Mouse (Mus musculus): ENCODE measurements around the gene Itga8. TPM values are rescaled to one million over a fixed set of nuclear protein-coding genes. Genes with fewer than 3 reads are reported as not detected.

The Itga8 gene
- polyA plus RNA-seq, 1 experiment from 2014 or later, result 8.1 TPM

DNA sequence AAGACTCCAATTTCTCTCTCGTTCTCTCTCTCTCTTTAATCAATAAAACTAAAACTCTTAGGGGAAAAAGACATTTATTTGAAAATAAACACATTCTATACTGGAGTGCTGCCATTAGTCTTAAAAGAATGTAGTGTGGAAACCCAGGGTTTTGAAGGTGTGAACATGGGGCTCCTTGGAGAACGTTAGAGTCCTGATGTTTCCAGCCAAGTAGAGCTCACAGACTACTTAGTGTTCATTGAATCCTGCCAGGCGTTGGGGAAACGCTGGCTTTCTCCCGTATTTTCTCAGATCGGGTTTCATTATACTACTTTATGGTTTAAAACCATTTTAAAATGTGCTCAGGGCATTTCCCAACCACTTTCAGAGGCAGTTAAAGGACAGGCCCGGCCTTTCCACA is 103.0 kb downstream of the Itga8 start:
- Histone ChIP-seq H3K9ac (ENCODE audit: low read depth, low read length) (no peak overlapping the region), H3K36me3 (ENCODE audit: control insufficient read depth, insufficient read depth, low read length) (no peaks in the 10 kb centered on the region), H3K4me1 (replicated peaks; ENCODE audit: control insufficient read depth, insufficient read depth, low read length) (no peaks in the 10 kb centered on the region), H3K27me3 (replicated peaks; ENCODE audit: control insufficient read depth, insufficient read depth, low read length) (no peaks in the 10 kb centered on the region), H3K9me3 (ENCODE audit: control insufficient read depth, low read length) (no peaks in the 10 kb centered on the region), H3K4me2 (no peak overlapping the region), H3K27ac (ENCODE audit: low read depth, low read length) (no peak overlapping the region), H3K4me3 (ENCODE audit: low read depth, low read length) (no peak overlapping the region)
- 79% methylated on average over 7 of the region's 7 CpGs for WGBS
- DNase-seq (ENCODE audit: low spot score), result no peak
- no peak for ATAC-seq (replicated peaks; ENCODE audit: low FRiP score)

DNA sequence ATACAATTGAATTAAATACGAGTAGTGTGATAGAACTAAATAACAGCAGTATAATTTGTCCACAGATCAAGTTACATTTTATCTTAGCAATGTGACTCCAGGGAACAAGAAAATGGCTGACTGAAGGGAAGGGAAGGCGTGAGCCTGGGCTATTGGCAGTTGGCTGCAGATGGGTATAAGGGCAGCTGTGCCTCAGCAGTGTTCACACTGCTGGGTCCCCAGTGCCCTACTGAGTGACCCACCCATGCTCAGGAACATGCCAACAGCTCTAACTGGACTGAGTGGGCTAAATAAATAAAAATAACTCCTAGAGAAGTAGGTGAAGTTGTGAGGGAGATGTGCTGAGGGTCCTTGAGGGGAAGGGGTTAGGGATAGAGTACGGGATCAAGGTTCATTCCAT is 103.5 kb downstream of the Itga8 start:
- 80% methylated on average over 3 of the region's 3 CpGs for WGBS
- Histone ChIP-seq H3K36me3 (ENCODE audit: control insufficient read depth, insufficient read depth, low read length) (no peaks in the 10 kb centered on the region), H3K27ac (ENCODE audit: low read depth, low read length) (no peak overlapping the region), H3K27me3 (replicated peaks; ENCODE audit: control insufficient read depth, insufficient read depth, low read length) (no peaks in the 10 kb centered on the region), H3K4me2 (no peak overlapping the region), H3K9me3 (ENCODE audit: control insufficient read depth, low read length) (no peaks in the 10 kb centered on the region), H3K4me3 (ENCODE audit: low read depth, low read length) (no peak overlapping the region), H3K9ac (ENCODE audit: low read depth, low read length) (no peak overlapping the region), H3K4me1 (replicated peaks; ENCODE audit: control insufficient read depth, insufficient read depth, low read length) (no peaks in the 10 kb centered on the region)
- ATAC-seq (replicated peaks; ENCODE audit: low FRiP score) (no peak), DNase-seq (ENCODE audit: low spot score) (no peak)

DNA sequence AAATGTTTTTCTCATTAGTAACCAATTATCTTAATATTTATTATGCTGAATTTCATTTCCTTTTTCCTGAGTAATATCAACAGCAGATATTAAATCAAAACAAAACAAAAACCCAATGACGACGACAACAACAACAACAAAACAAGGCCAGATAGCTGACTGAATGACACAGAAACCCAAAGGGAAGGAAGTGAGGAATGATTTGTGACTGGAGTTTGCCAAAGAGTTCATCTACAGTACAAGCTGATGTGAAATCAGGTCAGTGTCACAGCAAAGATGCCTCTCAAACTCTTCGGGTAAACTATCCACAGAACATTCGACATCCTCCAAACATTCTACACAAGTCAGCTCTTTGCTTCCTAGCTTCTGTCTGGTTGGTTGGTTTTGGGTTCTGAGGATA is 104.0 kb downstream of the Itga8 start:
- Histone ChIP-seq H3K4me3 (ENCODE audit: low read depth, low read length) (no peak overlapping the region), H3K36me3 (ENCODE audit: control insufficient read depth, insufficient read depth, low read length) (no peaks in the 10 kb centered on the region), H3K4me1 (replicated peaks; ENCODE audit: control insufficient read depth, insufficient read depth, low read length) (no peaks in the 10 kb centered on the region), H3K9ac (ENCODE audit: low read depth, low read length) (no peak overlapping the region), H3K9me3 (ENCODE audit: control insufficient read depth, low read length) (no peaks in the 10 kb centered on the region), H3K27ac (ENCODE audit: low read depth, low read length) (no peak overlapping the region), H3K27me3 (replicated peaks; ENCODE audit: control insufficient read depth, insufficient read depth, low read length) (no peaks in the 10 kb centered on the region), H3K4me2 (no peak overlapping the region)
- WGBS, result 78% methylated on average over 4 of the region's 4 CpGs
- ATAC-seq (replicated peaks; ENCODE audit: low FRiP score), result no peak
- DNase-seq (ENCODE audit: low spot score), result no peak

DNA sequence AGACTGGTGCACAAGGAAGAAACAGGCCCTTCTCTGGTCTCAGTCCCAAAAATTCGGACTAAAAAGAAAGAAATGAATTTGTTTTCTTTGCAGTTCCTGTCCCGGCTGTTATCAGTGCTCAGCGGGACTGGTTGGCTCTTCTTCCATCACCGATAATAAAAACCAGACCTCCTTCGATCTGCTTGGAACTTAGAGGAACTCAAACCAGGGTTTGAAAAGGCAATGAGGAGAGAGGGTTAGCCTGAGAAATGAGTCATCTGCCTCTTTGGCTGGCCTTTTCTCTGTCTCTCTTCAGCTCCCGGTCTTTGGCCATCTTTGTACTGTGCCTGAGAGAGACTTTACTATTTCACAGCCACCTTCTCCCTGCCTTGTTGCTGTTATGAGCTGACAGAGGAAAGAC is 112.7 kb downstream of the Itga8 start:
- DNase-seq (ENCODE audit: low spot score) (no peak), ATAC-seq (replicated peaks; ENCODE audit: low FRiP score) (no peak)
- H3K4me3 ChIP-seq (ENCODE audit: low read depth, low read length), result no peak overlapping the region
- no peak overlapping the region for H3K9ac ChIP-seq (ENCODE audit: low read depth, low read length)
- H3K27me3 ChIP-seq (replicated peaks; ENCODE audit: control insufficient read depth, insufficient read depth, low read length), result no peaks in the 10 kb centered on the region
- no peaks in the 10 kb centered on the region for H3K36me3 ChIP-seq (ENCODE audit: control insufficient read depth, insufficient read depth, low read length)
- no peak overlapping the region for H3K27ac ChIP-seq (ENCODE audit: low read depth, low read length)
- H3K4me1 ChIP-seq (replicated peaks; ENCODE audit: control insufficient read depth, insufficient read depth, low read length), result no peaks in the 10 kb centered on the region
- WGBS, result 37% methylated on average over 6 of the region's 6 CpGs
- H3K4me2 ChIP-seq, result no peak overlapping the region
- no peaks in the 10 kb centered on the region for H3K9me3 ChIP-seq (ENCODE audit: control insufficient read depth, low read length)

DNA sequence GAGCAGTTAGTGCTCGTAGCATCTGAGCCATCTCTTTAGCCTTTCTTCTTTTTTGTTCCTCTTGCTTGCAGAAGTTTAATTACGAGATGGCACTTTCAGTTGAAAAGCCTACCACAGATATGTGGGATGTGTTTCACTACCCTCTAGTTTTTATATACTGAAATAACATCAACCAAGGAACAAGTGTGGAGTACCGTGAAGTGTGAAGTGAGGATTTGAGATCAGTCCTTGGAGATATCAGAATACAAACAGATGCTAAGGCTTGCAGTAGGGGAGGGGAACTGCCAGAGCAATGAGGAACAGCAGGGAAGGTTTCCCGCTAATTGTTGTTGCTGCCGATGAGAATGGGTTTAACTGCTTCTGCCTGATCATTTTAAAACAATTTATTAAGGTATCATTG is 114.1 kb downstream of the Itga8 start:
- no peaks in the 10 kb centered on the region for H3K4me1 ChIP-seq (replicated peaks; ENCODE audit: control insufficient read depth, insufficient read depth, low read length)
- DNase-seq (ENCODE audit: low spot score) (no peak), ATAC-seq (replicated peaks; ENCODE audit: low FRiP score) (no peak)
- H3K27me3 ChIP-seq (replicated peaks; ENCODE audit: control insufficient read depth, insufficient read depth, low read length), result no peaks in the 10 kb centered on the region
- WGBS, result 53% methylated on average over 5 of the region's 5 CpGs
- no peak overlapping the region for H3K27ac ChIP-seq (ENCODE audit: low read depth, low read length)
- no peaks in the 10 kb centered on the region for H3K9me3 ChIP-seq (ENCODE audit: control insufficient read depth, low read length)
- H3K9ac ChIP-seq (ENCODE audit: low read depth, low read length), result no peak overlapping the region
- no peak overlapping the region for H3K4me2 ChIP-seq
- no peak overlapping the region for H3K4me3 ChIP-seq (ENCODE audit: low read depth, low read length)
- H3K36me3 ChIP-seq (ENCODE audit: control insufficient read depth, insufficient read depth, low read length), result no peaks in the 10 kb centered on the region

GRCm38 (mm10) chr2:12182402-12182948 is 119.2 kb downstream of the Itga8 start:
- ATAC-seq (replicated peaks; ENCODE audit: low FRiP score) (no peak), DNase-seq (ENCODE audit: low spot score) (no peak)
- Histone ChIP-seq H3K4me3 (ENCODE audit: low read depth, low read length) (no peak overlapping the region), H3K9ac (ENCODE audit: low read depth, low read length) (no peak overlapping the region), H3K4me1 (replicated peaks; ENCODE audit: control insufficient read depth, insufficient read depth, low read length) (no peaks in the 10 kb centered on the region), H3K36me3 (ENCODE audit: control insufficient read depth, insufficient read depth, low read length) (no peaks in the 10 kb centered on the region), H3K27me3 (replicated peaks; ENCODE audit: control insufficient read depth, insufficient read depth, low read length) (no peaks in the 10 kb centered on the region), H3K4me2 (no peak overlapping the region), H3K9me3 (ENCODE audit: control insufficient read depth, low read length) (no peaks in the 10 kb centered on the region), H3K27ac (ENCODE audit: low read depth, low read length) (no peak overlapping the region)
- WGBS, result 65% methylated on average over 8 of the region's 8 CpGs

- ATAC-seq (replicated peaks; ENCODE audit: low FRiP score), result no peak
- no peaks in the 10 kb centered on the region for H3K9me3 ChIP-seq (ENCODE audit: control insufficient read depth, low read length)
- H3K27ac ChIP-seq (ENCODE audit: low read depth, low read length), result no peak overlapping the region
- no peaks in the 10 kb centered on the region for H3K27me3 ChIP-seq (replicated peaks; ENCODE audit: control insufficient read depth, insufficient read depth, low read length)
- WGBS, result 42% methylated on average over 2 of the region's 2 CpGs
- no peak overlapping the region for H3K4me2 ChIP-seq
- H3K4me3 ChIP-seq (ENCODE audit: low read depth, low read length), result no peak overlapping the region
- no peak overlapping the region for H3K9ac ChIP-seq (ENCODE audit: low read depth, low read length)
- H3K4me1 ChIP-seq (replicated peaks; ENCODE audit: control insufficient read depth, insufficient read depth, low read length), result no peaks in the 10 kb centered on the region
- no peaks in the 10 kb centered on the region for H3K36me3 ChIP-seq (ENCODE audit: control insufficient read depth, insufficient read depth, low read length)
- no peak for DNase-seq (ENCODE audit: low spot score)
These were observed 121.1 kb downstream of the Itga8 start for GRCm38 (mm10) chr2:12180635-12181034.

GRCm38 (mm10) chr2:12174722-12175427 is 126.8 kb downstream of the Itga8 start:
- no peak overlapping the region for H3K9ac ChIP-seq (ENCODE audit: low read depth, low read length)
- H3K27me3 ChIP-seq (replicated peaks; ENCODE audit: control insufficient read depth, insufficient read depth, low read length), result no peaks in the 10 kb centered on the region
- H3K4me1 ChIP-seq (replicated peaks; ENCODE audit: control insufficient read depth, insufficient read depth, low read length), result no peaks in the 10 kb centered on the region
- no peak overlapping the region for H3K4me3 ChIP-seq (ENCODE audit: low read depth, low read length)
- no peak for DNase-seq (ENCODE audit: low spot score)
- no peaks in the 10 kb centered on the region for H3K9me3 ChIP-seq (ENCODE audit: control insufficient read depth, low read length)
- ATAC-seq (replicated peaks; ENCODE audit: low FRiP score), result no peak
- H3K36me3 ChIP-seq (ENCODE audit: control insufficient read depth, insufficient read depth, low read length), result no peaks in the 10 kb centered on the region
- no peak overlapping the region for H3K4me2 ChIP-seq
- no peak overlapping the region for H3K27ac ChIP-seq (ENCODE audit: low read depth, low read length)
- WGBS, result 66% methylated on average over 7 of the region's 7 CpGs

- H3K27ac ChIP-seq (ENCODE audit: low read depth, low read length), result no peak overlapping the region
- H3K9me3 ChIP-seq (ENCODE audit: control insufficient read depth, low read length), result no peaks in the 10 kb centered on the region
- H3K4me3 ChIP-seq (ENCODE audit: low read depth, low read length), result no peak overlapping the region
- no peaks in the 10 kb centered on the region for H3K36me3 ChIP-seq (ENCODE audit: control insufficient read depth, insufficient read depth, low read length)
- H3K9ac ChIP-seq (ENCODE audit: low read depth, low read length), result no peak overlapping the region
- no peaks in the 10 kb centered on the region for H3K4me1 ChIP-seq (replicated peaks; ENCODE audit: control insufficient read depth, insufficient read depth, low read length)
- DNase-seq (ENCODE audit: low spot score) (no peak), ATAC-seq (replicated peaks; ENCODE audit: low FRiP score) (no peak)
- no peaks in the 10 kb centered on the region for H3K27me3 ChIP-seq (replicated peaks; ENCODE audit: control insufficient read depth, insufficient read depth, low read length)
- H3K4me2 ChIP-seq, result no peak overlapping the region
These were observed 131.5 kb downstream of the Itga8 start for GRCm38 (mm10) chr2:12170221-12170620.

All from liver, embryonic 11.5 days (tissue).